Mouse (Mus musculus) layer of hippocampus, adult 8-10 months (tissue): ENCODE measurements around the gene Myocos. TPM values are rescaled to one million over a fixed set of nuclear protein-coding genes. Genes with fewer than 3 reads are reported as not detected.
"Not testable (repeated sequence)": the region's sequence is repeated elsewhere in the genome, so short reads cannot be mapped to it uniquely, and the experiment has no call there.

Experiments
- DNase-seq, 2 experiments: peaks; one replicate each; pipeline ENCODE4 v3.0.0; 2022; ENCODE audit warnings: low spot score in 2 of 2
- total RNA-seq, 4 experiments: library from RNA; stranded (reverse); gene quantifications; 2 replicates each; pipeline ENCODE4 v1.2.4; 2022

Myocos gene
- not detected for total RNA-seq

DNA sequence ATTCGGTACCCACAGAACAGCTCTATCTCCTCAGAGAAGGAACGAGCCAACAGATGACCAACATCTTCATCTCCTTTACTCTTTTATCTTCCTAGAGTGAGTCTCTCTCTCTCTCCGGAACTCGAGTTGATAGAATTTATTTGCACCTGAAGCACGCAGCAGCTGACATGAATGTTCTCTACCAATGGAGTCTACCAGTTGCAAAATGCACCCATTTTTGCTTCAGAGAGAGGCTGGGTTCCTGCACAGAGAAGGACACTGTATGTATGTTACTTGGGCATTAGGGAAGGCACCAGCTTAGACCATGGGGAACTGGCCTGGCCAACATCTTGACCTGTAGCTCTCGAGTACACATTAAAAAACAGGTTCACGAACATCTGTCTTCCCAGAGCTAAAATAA, at the start of gene Myocos:
Myocos (minus strand) TSS at position 101 of the 400 bp plus-strand sequence.
- no peak for DNase-seq

- DNase-seq: no peak
Observed at GRCm38 (mm10) chr1:162700389-162701066, 42.5 kb upstream of the Myocos start.

DNA sequence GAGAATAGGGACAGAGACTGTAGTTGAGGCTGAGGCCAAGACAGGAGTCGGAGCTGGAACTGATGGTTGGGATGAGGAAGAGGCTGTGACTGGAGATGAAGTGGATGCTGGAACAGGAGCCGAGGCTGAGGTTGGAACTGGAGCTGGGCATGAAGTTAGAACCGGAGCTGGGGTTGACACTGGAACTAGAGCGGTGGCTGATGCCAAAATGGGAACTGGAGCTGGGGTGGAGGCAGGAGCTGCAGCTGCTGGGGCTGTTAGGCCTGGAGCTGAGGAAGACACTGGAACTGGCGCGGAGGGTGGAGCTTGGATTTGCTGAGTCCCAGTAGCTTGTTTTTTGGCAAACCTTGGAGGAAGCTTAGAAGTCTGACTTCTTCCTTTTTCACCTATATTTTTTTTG, 39.8 kb upstream of the Myocos start:
- DNase-seq: no peak

- no peak for DNase-seq
Observed at GRCm38 (mm10) chr1:162693721-162694120, 35.7 kb upstream of the Myocos start.

DNA sequence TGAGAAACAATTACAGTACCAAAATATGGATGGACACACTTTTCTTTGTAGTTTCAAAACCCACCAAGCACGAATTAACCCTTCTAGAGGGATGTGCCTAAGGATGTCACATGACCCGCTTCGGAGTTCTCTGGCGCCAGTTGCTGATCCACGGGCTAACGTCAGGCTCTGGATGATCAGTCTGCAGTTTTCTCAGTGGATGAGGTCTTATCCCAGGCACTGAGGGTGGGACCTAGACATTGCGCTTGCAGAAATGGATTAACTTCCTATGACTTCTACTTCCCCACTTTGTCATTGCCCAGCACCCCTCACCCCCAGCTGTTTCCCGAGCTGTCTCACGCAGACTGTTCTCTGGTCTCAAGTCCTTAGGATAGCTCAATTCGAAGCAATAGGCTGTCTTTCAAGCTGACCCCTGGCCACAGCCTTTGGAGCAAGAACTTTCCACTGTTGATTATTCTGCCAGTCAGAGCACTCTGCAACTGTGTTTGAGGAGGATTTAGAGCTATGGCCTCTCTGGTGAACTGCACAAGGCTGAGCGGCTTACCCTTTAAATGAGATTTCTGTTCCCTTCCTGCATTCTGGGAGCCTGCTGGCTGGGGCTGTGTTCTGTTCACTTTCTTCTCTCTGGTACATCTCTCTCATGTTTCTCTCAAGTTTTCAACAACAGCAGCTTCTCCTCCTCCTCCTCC, 7.6 kb upstream of the Myocos start:
- DNase-seq: no peak

DNA sequence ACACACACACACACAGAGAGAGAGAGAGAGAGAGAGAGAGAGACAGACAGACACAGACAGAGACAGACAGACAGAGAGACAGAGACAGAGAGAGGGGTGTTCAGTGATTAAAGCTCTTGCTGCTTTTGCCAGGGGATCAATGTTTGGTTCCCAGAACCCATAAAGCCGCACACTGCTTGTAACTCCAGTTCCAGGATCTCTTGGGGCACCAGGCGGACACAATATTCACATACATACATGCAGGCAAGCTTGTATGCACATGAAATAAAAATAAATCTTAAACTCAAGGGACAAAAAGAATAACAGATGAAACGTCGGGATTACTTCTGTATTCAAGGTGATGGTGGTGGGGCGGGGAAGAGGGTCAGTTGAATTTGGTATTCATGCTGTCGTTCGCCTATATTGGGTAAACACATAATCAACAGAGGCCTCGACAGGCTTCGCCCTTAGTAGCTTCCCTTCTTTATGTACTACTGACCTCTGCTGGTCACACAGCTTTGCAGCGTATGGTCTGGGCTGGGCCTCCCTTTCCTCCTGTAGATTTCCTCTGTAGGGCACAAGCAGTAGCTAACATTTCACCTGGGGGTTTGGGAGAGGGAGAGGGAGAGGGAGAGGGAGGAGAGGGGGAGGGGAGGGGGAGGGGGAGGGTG, 6.9 kb upstream of the Myocos start:
- DNase-seq: peak; percentile 46 to 69

- DNase-seq: no peak
Observed at GRCm38 (mm10) chr1:162660276-162660860, 2.3 kb upstream of the Myocos start.

DNA sequence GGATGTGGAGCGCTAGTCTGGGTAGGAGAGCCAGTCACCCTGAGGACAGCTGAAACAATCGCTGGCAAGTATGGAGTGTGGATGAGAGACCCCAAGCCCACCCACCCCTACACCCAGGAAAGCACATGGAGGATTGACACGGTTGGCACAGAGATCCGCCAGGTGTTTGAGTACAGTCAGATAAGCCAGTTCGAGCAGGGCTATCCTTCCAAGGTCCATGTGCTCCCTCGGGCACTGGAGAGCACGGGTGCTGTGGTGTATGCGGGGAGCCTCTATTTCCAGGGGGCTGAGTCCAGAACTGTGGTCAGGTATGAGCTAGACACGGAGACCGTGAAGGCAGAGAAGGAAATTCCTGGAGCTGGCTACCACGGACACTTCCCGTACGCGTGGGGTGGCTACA, 9.6 kb downstream of the Myocos start:
- DNase-seq: no peak

GRCm38 (mm10) chr1:162646083-162646686, 11.8 kb downstream of the Myocos start:
- no peak for DNase-seq

- peak; percentile 75 to 77 for DNase-seq
Observed at GRCm38 (mm10) chr1:162643752-162644151, 14.3 kb downstream of the Myocos start.

DNA sequence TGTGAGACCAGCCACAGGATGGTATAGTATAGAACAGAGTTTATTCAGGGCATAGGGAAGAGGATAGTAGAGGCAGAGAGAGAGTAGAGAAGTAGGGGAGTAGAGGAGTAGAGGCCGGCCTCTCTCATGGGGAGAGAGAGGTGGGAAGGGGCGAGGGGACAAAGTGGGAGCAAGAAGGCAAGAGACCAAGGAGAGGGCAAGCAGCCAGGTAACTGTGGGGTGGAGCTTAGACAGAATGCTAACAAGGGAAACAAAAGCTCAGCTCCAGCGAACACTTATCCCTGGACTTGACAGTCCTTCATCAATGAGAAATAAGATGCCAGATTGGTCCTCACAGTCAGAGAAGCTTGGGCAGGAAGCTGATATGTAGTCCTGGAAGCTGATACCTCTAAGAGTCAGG, 15.4 kb downstream of the Myocos start:
- no peak for DNase-seq

DNA sequence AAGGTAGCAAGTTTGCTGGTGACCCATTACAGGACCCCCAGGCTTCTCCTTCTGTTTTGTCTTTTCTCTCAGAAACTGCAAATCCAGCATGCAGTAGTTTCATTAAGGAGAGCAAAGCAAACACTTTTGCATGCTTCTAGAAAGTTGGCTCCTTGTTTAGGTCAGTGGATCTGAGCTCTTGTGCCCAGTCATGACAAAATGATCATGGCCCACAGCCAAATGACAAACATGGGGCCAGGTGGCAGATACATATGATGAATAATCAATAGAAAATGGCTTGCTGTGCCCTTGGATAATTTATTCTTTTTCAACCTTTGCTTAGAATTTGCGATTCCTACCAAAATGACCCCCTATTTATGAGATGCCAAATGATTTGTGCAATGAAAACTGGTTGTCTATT, 18.2 kb downstream of the Myocos start:
- DNase-seq: no peak

GRCm38 (mm10) chr1:162639051-162639750, 18.8 kb downstream of the Myocos start, which contains the start of gene Myoc:
Gene Myoc (plus strand): TSS chr1:162639155.
- no peak for DNase-seq

GRCm38 (mm10) chr1:162638535-162638934, 19.5 kb downstream of the Myocos start:
- no peak for DNase-seq

DNA sequence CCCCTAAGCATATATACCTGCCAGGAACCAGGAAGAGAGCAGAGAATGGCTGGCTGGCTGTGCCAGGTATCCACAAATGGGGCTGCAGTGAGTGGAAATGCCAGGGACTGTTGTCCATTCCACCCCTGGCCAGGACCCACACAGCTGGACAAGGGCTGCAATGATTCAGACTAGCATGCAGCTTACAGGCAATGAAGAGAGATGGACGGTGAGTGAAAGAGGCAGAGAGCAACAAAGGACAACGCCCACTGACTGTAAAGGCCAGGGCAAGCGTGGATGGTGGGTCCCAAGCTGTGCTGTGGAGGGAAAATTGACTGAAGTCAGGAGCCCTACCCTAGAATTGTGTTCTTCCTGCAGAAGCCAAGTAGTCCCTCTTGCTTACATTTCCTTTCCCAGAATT, 21.5 kb downstream of the Myocos start:
- DNase-seq: no peak

DNA sequence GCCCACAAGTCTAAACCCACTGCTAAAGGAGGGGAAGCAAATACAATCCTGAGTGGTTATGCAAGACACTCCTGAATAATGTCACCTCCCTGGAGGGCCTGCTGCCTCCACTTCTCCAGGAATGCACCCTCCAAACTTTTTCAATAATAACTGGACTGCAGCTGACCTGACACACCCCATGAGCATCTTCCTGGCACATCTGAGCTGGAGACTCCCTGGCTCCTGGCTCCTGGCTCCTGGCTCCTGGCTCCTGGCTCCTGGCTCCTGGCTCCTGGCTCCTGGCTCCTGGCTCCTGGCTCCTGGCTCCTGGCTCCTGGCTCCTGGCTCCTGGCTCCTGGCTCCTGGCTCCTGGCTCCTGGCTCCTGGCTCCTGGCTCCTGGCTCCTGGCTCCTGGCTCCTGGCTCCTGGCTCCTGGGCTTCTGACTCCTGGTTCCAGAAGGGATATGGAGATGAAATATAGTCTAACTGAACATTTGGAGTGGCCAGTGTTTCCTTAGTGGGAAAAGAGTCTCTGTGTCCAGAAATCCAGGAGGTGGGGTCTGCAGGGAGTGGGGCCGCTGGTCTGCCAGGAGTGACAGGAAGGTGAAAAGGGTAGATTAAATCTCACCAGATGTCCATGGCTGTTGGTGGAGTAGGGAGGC, 22.6 kb downstream of the Myocos start:
- not testable (repeated sequence) for DNase-seq

DNA sequence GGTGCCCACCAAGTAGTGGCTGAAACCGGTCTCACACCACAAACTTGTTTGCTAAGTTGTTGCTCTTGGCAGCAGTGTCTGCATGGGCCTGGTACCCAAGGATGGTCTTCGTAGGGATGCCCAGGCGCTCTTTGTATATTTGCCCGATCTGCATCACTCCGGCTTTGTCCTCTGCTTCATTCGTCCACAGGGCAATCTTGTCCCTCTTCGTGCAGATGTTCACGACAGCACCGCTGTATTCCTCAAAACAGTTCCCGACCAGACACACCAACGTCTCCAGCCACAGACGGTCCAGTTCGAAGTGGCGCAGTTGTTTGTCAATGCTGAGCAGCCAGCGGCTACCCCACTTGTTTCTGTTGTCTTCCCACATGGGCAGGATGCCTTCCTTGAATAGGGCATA, 29.7 kb downstream of the Myocos start:
- not testable (repeated sequence) for DNase-seq

DNA sequence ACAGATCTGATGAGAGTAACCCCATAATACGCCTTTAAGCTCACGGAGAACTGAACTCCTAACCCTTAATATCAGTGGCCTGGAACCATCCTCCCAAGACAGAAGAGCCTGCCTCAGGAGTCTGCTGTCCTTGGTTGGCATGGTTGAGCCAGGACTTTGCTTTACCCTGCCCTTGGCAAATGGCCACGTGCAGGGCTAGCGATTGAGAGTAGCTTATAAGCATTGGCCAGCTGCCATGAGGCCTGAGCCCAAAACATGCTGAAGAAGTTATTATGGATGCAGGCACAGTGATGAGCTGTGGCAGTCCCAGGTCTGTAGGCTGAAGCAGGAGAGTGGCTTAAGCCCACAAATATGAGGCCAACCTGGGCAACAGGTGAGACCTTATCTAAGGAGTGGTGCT, 30.2 kb downstream of the Myocos start:
- not testable (repeated sequence) for DNase-seq

GRCm38 (mm10) chr1:162625229-162625628, 32.8 kb downstream of the Myocos start:
- no peak for DNase-seq

DNA sequence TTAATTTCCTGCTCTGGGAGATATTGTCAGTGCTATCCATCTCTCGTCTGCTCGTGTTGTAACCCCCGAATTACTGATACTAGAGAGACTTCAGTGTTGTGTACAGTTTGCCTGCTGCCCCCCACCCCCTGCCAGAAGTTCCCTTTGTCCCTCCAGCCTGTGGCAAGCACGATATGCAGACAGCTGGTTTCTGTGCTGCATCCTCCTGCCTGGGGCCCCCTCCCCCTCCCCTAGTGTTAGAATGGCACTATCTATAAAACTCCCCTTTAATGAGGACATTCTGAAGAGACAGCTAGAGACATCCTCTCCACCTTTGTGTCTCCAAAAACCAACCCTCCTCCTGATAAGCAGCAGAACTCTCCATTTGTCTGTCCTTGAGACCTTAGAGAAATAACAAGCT, 34.1 kb downstream of the Myocos start:
- DNase-seq: no peak

- no peak for DNase-seq
Observed at GRCm38 (mm10) chr1:162620487-162620886, 37.5 kb downstream of the Myocos start.
